Mouse (Mus musculus) urinary bladder, adult 2 months (tissue): ENCODE measurements around the gene Slc35d1. TPM values are rescaled to one million over a fixed set of nuclear protein-coding genes. Genes with fewer than 3 reads are reported as not detected.
"Not testable (repeated sequence)": the region's sequence is repeated elsewhere in the genome, so short reads cannot be mapped to it uniquely, and the experiment has no call there.

Experiments
- DNase-seq: peaks from one replicate; pipeline ENCODE4 v3.0.0; 2022; ENCODE audit warnings: low spot score
- polyA plus RNA-seq: library from polyadenylated mRNA; depleted of rRNA; stranded (reverse); fragments of >200 nt; gene quantifications from 2 replicates; pipeline ENCODE4 v1.2.3, GENCODE M21; 2012; rRNA removed

The Slc35d1 gene
- polyA plus RNA-seq, 1 experiment, result 10.2 TPM

DNA sequence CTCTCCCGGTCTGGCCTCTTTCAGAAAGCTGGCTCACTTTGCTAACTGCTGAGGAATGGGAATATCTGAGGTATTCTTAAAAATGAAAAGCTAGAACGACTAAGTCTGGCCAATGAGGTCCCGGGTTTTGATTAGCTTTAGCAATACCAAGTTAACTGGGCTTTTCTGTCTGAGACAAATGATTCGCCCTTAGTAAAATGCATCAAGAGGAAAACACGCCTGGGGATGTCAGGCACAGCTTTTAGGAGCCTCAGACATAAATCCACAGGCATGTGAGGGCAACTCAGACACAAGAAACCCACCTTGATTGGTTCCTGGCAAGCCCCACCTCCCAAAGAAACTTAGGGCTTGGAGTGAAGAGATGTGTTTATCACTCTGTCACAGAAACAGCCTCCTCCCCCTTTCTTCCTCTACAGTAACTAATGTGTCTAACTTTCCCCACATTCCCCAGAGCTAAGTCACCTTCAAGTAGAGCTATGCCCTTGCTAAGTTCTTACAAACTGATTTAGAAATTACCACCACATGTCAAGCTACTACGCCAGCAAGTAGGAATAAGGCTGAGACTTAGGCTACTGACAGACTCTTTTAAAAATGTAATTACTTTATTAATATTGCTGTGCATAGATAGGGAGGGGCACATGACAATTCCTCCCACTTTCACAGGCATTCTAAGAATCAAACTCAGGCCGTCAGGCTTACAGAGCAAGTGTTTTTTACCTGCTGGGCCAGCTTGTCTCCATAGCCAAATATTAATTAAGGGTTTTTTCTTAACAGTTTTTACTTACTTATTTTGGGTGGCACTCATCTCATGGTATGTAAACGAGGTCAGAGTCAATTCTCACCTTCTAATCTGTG, 26.0 kb downstream of the Slc35d1 start:
- no peak for DNase-seq

DNA sequence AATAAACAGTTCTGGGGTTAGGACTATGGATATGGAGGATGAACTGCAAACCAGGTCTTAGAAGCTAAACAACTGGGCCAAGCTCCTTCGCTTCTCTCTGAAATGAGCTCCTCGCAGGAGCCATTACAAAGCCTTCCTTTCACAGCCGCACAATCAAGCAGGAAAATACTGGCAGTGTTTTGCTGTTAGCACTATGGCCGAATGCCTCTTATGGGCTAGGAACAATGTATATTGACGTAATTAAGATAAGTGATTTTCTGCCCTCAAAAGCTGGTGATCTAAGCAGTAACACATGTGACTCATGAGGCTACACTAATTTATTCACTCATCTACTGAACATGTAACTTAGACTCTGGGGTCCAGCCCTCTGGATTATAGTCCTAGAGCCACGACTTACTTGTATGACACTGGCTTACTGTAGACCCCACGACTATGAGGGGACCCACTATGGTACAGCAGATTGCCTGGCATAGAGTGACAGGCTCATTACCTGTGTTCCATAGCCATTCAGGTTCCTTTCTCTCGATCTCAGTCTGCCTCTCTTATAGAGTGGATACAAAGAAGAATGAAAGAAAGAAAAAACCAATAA, 34.6 kb downstream of the Slc35d1 start:
- DNase-seq, result no peak

DNA sequence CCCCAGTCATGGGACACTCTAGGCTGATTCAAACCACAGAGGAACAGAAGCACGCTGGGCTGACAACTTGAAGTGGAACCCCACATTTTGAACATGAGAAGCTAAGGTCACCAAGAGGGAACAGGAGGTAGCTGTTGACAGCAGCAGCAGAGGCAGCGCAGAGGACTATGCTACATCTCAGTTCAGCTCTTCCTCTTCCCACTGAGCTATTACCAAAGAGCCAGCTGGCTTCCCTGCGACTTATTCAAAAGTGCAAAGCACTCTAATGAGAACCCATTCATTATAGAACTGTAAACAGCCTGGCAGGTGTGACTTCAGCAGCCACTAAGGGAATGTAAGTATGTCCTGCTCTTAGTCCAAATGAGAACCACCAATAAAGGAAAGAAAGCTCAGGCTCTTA, 35.4 kb downstream of the Slc35d1 start:
- no peak for DNase-seq

DNA sequence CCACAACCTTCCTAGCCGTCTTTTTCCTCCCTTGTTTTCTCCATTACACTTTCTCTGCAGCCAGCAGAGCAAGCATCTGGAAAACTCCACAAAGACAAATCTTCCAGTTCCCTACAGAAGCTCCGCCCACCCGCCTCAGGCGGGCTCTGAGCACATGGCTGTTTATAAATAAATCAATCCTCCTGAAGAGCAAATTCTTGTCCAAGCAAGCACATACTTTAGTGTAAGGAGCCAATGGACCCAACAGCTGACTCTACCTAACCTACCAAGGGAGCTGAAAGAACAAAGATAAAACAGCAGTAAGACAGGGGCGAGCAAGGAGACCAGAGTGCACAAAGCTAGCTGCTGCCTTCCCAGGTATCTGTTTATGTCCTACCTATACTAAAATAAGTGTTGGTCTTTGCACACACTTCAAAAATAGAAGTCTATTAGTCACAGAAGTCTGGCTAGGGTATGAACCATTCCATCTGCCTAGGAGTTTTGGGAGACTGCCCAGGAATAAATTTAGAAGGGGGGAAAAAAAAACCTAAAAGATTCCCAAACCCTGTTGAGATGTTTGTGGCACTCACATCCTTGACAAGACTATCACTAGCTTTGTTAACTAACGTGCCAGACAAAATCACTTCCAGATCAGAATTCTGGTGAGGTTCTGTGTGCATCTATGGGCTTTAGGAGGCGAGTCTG, 36.2 kb downstream of the Slc35d1 start:
- no peak for DNase-seq

DNA sequence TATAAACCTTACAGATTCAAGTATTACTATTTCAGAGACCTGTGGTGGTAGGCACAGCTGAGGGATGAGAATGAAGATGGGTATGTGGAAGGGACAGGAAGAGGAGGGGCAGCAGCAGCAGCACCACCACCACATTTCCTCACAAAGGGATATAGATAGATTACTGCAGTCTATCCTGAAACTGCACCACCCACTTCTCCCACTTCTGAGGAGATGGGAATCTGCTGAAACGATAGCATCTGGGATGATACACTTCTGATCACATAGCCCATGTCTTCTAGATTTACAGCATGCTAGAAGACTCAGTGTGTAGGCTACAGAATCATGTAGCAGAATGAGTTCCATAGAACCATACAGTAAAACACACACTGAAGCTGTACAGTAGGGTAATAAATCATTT, 37.3 kb downstream of the Slc35d1 start:
- DNase-seq, result no peak

DNA sequence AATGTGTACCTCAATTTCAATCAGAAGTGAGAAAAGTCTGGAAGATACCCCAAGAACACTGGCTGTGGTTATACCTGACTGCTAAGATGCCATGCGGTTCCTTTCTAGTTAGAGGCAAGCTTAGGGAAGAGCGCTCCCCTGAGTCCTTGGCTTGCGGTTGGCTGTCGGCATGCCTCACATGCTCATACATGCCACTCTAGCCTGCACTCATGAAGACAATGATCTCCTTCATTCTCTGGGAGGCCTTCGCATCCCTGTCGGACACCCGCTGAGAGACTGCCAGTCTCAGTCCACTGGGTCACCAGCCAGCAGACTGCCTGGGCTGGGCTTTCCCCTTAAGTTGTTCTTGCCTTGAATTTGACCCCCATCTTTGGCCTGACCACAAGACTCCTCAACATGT, 41.0 kb downstream of the Slc35d1 start:
- DNase-seq, result no peak

DNA sequence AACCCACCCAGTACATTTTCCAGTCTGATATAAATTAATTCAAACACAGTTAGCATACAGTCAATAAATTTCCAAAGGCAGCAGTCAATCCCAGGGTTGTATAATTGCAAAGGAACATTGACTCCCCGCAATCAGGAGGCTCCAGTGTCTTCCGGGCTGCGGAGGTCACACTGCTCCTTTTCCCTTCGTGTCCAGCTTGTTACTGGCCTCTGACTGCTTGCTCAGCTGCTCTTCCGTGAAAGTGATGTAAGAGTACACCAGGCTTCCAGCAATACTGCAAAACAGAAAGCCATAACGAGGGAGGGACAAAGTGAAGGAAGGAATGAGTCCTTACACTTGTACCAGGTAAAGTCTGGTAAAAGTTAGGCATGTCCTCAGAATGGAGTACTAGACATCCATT, 41.5 kb downstream of the Slc35d1 start:
- no peak for DNase-seq

DNA sequence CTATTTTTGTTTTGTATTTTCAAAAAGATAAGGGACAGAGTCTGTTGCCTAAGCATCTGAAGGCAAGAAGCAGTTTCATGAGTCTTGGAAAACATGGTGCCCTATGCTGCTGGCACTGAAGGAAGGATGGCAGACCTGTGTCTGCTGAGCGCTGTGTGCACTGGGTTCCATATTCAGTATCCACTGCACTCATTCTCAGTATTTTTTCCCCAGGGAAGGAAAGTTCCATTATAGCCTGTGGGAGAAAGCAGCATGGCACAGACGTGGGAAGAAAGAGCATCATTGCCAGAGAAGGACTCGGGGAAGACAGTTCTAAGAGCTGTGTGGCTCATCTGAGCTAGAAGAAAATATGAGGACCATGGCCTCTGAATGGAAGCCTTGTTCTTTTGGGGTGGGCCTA, 43.7 kb downstream of the Slc35d1 start:
- DNase-seq, result no peak

DNA sequence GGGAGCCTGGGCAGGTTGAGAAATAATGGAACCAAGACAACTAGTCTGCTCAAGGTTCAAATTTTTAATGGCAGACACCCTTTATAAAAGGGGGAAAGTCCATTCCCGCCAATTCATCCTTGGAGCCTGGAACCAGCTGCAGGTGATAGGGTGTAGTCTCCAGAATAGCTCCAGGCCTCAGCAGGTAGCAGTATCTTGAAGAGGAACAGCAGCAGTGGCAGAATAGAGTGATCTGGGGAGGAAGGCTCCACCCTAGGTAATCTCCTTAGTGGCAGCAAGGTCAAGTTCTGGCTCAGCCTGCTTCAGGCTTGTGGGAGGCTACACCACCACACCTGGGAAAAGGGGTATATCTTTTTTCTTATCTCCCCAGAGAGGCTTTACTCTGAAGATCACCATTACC, 48.8 kb downstream of the Slc35d1 start:
- not testable (repeated sequence) for DNase-seq

DNA sequence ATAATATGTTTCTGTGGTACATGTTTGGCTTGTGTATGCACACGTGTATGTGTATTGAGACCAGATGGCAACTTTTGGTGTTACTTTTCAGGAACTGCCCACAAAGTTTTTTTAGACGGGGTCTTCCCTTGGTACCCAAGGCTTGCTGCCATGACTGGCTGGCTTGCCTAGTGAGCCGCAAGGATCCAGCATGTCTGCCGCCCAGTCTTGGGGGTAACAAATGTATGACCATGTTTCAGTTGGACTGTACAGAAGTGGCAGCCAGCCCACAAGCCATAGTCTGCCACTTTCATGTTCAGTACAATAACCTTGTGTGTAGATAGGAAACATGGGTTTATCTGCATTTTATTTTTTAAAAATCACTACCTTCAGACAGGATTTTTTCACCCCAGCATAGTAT, 56.2 kb downstream of the Slc35d1 start:
- DNase-seq, result no peak

DNA sequence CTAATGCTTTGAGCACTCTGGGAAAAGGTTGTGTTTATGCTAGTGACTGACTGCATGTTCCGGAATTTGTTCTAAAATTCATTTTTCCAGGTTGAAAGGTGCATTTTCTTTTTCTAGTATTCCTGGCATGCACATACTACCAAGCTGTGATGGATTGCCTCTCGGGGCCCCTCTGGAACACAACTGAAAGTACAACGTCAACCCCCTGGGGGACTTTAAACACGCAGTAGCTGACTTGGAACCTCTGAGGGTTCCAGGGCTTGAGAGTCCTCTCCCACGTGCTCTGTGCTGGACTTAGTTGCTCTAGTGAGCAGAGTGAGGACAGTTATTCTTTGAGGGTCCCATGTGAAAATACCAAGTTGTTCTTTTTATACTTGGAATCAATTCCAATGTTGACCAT, 63.0 kb downstream of the Slc35d1 start:
- DNase-seq, result no peak

DNA sequence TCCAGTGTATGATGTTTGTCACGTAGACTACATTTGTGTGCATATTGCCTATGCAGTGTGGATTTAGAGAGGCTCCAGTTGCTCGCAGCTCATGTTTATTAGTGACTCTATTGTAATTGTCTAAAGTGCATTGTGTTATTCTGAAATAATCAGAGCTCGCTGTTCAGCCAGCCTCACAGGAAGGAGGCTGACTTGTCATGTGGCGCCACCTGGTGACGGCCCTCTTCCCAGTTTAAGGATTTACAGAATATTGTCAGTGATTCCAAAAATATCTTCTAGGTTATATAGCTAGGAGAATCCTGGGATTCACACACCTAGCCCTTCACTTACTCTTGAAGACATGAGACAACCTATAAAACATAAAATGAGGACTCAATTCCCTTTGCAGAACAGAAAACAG, 68.6 kb downstream of the Slc35d1 start:
- peak; percentile 52 for DNase-seq

DNA sequence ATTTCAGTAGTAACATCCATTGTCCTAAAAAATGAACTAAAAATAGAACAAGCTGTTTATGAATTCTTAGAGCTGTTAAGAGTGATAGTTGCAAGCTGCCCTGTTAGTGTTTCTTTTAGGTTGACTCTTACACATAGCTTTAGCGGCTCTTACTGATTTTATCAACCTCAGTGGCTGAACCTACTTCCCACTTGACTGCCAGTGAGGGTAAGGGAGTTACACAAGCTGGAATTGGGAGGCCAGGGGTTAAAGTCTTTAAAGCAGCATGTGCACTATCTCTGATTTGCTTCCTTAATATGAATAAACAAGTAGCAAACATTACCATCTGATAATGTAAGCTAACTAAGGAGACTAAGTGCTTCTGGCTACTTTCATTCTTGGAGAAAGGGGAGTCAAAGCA, 78.0 kb downstream of the Slc35d1 start:
- DNase-seq, result no peak

DNA sequence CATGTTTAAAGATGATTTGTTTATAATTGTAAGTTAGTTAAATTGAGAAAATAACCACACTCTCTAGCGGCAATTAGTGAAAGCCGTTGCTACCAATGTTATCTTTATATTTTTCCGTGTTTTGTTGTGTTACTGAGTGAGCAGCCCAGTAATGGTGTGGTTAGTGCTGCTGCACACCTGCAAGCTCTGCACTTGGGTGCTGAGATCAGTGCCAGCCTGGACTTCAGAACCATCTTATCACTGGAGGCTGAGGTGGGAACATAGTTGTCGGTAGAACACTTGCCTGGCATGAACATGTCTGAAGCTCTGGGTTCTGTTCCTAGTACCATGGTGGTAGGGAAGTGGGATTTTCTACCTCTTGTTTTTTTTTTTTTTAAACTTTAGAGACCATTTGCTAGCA, 88.4 kb downstream of the Slc35d1 start:
- DNase-seq, result no peak

DNA sequence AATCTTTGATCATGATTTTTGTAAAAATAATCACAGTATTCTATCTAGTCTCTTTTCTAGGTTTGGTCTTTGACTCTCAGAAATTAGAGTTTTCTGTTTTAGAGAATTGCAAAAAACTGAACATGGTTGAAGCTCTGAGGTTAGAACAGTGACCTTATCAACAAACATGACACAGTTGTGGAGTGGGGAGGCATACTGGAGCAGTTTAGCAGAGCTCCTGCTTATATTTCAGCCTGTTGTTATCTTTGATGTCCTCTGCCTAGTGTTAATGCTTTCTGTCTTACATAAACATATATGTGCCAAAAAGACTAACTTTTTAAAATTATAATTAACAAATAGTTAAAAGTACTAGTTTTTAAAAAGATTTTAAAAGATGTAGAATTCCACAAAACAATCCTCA, 91.4 kb downstream of the Slc35d1 start:
- DNase-seq, result no peak

DNA sequence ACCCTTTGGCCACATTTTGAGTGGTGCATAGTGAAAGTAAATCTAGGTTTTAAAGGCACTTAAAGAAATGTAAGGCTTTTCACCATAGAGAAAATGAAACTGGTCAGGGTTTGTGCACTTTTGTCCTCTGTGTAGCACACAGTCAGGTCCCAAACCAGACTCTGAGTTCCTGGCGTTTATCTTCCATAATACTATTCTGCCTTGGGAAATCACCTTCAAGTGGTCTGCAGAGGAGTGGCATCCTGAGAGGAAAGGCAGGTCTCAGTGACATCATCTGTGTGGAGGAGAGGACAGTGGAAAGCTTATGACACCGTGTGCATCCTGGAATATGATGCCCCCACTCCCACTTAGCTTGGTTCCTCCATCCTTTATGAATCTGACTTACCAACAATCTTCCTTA, 91.9 kb downstream of the Slc35d1 start:
- DNase-seq, result no peak

DNA sequence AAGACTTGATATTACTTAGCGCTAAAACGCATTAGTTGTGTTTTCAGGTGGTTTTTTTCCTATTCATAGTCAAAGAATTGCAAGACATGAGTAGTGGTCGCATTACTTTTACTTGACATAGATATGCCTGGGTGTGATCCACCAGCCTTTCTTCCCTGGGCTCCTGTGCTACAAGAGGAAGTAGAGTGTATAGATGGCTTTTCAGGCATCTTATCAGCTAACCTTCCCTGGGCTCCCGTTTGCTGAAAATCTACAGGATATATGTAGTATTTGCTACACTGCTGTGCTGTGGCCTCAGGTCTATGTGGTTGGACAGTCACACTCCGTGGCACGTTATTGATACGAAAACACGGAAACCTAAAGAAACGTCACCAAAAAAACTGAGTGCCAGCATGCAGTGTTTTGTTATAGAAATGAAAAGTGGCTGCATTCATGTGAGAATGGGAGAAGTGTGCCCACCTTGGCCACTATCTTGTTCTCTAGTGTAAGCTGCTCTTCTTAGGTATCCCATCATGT, 94.0 kb downstream of the Slc35d1 start:
- DNase-seq, result no peak

Other genes starting within 250 kb of the Slc35d1 start
- 0.21 and 0.32 TPM in 2 replicates for gene Tctex1d1, start 236.6 kb downstream of the Slc35d1 start, polyA plus RNA-seq
- gene Insl5, start 188.3 kb downstream of the Slc35d1 start, polyA plus RNA-seq, result 0.12 TPM in 1 of 2 replicates, not detected in the other
- gene Mier1, start 100.8 kb downstream of the Slc35d1 start, polyA plus RNA-seq, result 24.2 and 29.6 TPM in 2 replicates
- 2.3 and 2.9 TPM in 2 replicates for gene Wdr78, start 100.6 kb downstream of the Slc35d1 start, polyA plus RNA-seq
- not detected in 2 replicates for gene 4921539E11Rik, start 75.7 kb upstream of the Slc35d1 start, polyA plus RNA-seq
- gene Oma1, start 98.6 kb upstream of the Slc35d1 start, polyA plus RNA-seq, result 19.2 and 22.3 TPM in 2 replicates